Mouse (Mus musculus) sigmoid colon, adult 10 weeks (tissue): ENCODE results near the gene Txndc2. TPM values are rescaled to one million over a fixed set of nuclear protein-coding genes. Genes with fewer than 3 reads are reported as not detected.

ENCODE experiments used
- polyA plus RNA-seq: library from polyadenylated mRNA; stranded (reverse); fragments of 350-450 nt; fragmentation: Illumina TruSeq; extraction: RNeasy Lipid Tissue Mini Kit (QIAGEN cat#74804); gene quantifications from one replicate; pipeline ENCODE4 v1.2.3, GENCODE M21; 2014; ENCODE audit warnings: low read depth, low replicate concordance

Txndc2 gene
- not detected for polyA plus RNA-seq

GRCm38 (mm10) chr17:65641734-65642218 is at the start of gene Txndc2:
Txndc2 (minus strand) TSS chr17:65642168.

DNA sequence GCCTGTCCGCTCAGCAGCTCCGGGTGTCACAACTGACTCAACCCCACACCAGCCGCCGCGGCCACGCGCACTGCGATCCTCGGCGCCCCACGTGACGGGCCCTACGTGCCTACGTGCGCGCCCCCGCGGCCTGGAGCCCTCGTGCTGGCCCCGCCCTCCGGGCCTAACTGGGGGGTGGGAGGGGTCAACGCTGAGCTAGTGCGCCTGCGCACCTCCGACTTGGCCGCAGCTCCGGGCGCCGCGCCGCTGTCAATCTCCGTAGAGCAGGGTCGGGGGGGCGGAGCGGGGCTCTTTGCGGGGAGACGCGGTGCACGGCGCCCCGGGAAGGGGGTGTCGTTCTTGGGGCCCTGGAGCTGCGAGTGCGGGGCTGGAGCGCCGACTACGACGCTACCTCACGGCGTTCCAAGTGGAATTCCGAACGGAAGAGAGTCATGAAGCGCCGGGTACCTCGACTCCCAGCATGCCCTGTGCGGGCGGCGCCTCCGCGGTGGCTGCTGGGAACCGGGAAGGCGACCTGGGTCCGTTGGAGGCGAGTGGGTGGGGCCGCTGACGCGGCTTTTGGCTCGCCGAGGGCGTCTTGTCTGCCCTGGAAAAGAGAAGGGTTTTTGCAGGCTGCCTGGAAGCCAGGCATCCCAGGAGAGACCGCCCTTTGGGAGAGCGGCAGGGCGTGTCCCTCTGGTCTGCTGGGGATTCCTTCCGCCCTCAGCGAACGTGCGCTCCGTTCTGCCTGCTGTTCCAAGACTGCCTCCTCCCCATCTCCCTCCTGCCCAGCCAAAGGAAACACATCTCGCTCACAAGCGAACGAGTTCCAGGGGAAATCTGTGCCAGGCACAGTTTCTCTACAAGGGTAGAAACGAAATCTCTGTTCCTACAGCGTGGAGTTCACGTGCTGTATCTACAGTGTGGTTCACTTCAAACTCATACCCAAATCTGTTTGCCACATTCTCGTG is 28.2 kb downstream of the Txndc2 start, which contains the start of gene Vapa:
Gene Vapa, minus strand, starts transcription at position 93 of the 950 bp plus-strand sequence.

Other genes starting within 250 kb of the Txndc2 start
- 0.25 TPM for gene Tmem232, start 101.4 kb downstream of the Txndc2 start, polyA plus RNA-seq
- gene Vapa, start 28.6 kb downstream of the Txndc2 start, polyA plus RNA-seq: 336 TPM
- gene Rab31, start 130.6 kb upstream of the Txndc2 start, polyA plus RNA-seq: 19.7 TPM
- 35.2 TPM for gene Ppp4r1, start 140.4 kb upstream of the Txndc2 start, polyA plus RNA-seq
- 68.3 TPM for gene Ralbp1, start 243.6 kb upstream of the Txndc2 start, polyA plus RNA-seq